Mouse (Mus musculus) monocyte, adult 59 days (primary cell): ENCODE results near the gene Gm8947. TPM values are rescaled to one million over a fixed set of nuclear protein-coding genes. Genes with fewer than 3 reads are reported as not detected.

Source experiments
- total RNA-seq, 2 experiments: library from RNA; stranded (reverse); gene quantifications; one replicate each; pipeline ENCODE4 v1.2.4; 2023

Gm8947 gene
- not detected for total RNA-seq

DNA sequence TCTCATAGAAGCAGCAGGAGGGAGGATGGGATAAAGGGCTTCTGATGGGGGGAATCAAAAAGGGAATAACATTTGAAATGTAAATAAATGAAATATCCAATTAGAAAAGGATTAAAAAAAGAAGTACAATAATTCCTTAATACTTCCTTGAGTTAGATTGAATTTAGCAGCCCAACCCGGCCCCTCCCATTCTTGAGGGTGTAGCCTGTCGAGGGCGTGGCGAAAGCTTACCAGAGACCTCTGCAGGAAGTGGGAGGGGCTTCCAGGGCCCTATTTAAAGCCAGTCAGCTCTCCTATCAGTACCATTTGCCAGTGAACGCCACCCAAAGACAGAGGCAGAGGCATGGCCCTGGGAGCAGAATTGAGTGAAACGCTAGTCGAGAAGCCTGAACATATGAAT lies at the start of gene Gm8947:
TSS of gene Gm8947 (plus strand) at position 302 of the 400 bp plus-strand sequence.

DNA sequence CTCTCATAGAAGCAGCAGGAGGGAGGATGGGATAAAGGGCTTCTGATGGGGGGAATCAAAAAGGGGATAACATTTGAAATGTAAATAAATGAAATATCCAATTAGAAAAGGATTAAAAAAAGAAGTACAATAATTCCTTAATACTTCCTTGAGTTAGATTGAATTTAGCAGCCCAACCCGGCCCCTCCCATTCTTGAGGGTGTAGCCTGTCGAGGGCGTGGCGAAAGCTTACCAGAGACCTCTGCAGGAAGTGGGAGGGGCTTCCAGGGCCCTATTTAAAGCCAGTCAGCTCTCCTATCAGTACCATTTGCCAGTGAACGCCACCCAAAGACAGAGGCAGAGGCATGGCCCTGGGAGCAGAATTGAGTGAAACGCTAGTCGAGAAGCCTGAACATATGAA lies 9.9 kb upstream of the Gm8947 start, which contains the start of gene Gm47985:
TSS of gene Gm47985 (plus strand) at position 272 of the 400 bp plus-strand sequence.

GRCm38 (mm10) chr1:151198120-151198519 lies 5.9 kb downstream of the Gm8947 start, which contains the start of gene Gm47995:
Gm47995 (plus strand) TSS chr1:151198448.

GRCm38 (mm10) chr1:151203818-151204217 lies 11.6 kb downstream of the Gm8947 start, which contains the start of gene 3110040M04Rik:
3110040M04Rik (plus strand) TSS chr1:151204121.

DNA sequence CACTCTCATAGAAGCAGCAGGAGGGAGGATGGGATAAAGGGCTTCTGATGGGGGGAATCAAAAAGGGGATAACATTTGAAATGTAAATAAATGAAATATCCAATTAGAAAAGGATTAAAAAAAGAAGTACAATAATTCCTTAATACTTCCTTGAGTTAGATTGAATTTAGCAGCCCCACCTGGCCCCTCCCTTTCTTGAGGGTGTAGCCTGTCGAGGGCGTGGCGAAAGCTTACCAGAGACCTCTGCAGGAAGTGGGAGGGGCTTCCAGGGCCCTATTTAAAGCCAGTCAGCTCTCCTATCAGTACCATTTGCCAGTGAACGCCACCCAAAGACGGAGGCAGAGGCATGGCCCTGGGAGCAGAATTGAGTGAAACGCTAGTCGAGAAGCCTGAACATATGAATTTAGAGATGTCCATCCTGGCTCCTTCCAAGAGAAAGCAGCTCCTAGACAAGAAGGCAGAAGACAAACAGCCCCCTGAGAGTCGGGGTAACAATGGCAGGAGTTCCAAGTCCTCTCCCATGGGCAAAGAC lies 17.7 kb downstream of the Gm8947 start, which contains the start of gene Gm47996:
TSS of gene Gm47996 (plus strand) at position 308 of the 532 bp plus-strand sequence.

Other genes with a start within 250 kb of the Gm8947 start
- not detected for gene Hmcn1, start 198.9 kb upstream of the Gm8947 start, total RNA-seq
- not detected for gene Gm47985, start 9.8 kb upstream of the Gm8947 start, total RNA-seq
- gene Gm47995, start 6.1 kb downstream of the Gm8947 start, total RNA-seq = under 1 TPM in 1 of 2 experiments, not detected in 1; 0.61 TPM
- gene 3110040M04Rik, start 11.7 kb downstream of the Gm8947 start, total RNA-seq = not detected
- gene Gm47996, start 17.8 kb downstream of the Gm8947 start, total RNA-seq = under 1 TPM in 1 of 2 experiments, not detected in 1; 0.55 TPM
- 100 to 1,000 TPM; 175 to 184 TPM for gene Ivns1abp, start 152.1 kb downstream of the Gm8947 start, total RNA-seq
- 10 to 100 TPM; 19.9 to 21.8 TPM for gene Swt1, start 236.1 kb downstream of the Gm8947 start, total RNA-seq
- gene Trmt1l, start 236.2 kb downstream of the Gm8947 start, total RNA-seq = 10 to 100 TPM; 26.1 to 29.3 TPM